Mouse (Mus musculus) lung, postnatal 0 days (tissue): ENCODE measurements around the gene Crybb1.

Experiments
- CTCF ChIP-seq: IDR thresholded peaks from 2 replicates; pipeline ENCODE4 v1.5.1; 2016; ENCODE audit warnings: antibody characterized with exemption, mild to moderate bottlenecking
- EP300 ChIP-seq: IDR thresholded peaks from 2 replicates; pipeline ENCODE4 v1.6.1; 2016; ENCODE audit warnings: antibody characterized with exemption, mild to moderate bottlenecking, control low read depth

DNA sequence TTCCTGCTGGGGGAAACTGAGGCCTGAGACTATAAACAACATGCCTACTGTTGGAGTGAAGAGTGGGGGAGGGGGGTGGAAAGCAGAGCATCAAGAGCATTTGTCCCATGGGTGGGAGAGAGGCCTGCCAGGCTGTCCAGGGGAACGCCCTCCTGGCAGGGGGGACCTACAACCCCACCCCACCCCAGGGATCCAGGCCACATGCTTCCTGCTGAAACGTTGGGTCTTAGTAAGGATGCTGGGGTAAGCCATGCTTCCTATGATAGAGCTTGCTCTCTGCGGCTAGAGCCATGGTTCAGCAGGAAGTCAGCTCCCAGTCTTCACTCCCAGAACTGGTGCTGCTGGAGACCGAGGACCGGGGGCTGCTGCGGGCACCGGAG lies 28.6 kb downstream of the Crybb1 start:
- TF ChIP-seq CTCF (no peak), EP300 (no peak)
